Mouse (Mus musculus) CH12.LX (cell line): ENCODE measurements around the gene Gm648. TPM values are rescaled to one million over a fixed set of nuclear protein-coding genes. Genes with fewer than 3 reads are reported as not detected.

Experiments
- DNase-seq: peaks from one replicate; pipeline ENCODE4 v3.0.0-alpha.2; 2013; ENCODE audit errors: extremely low read depth
- H3K27ac ChIP-seq: 2 replicates; pipeline ENCODE4 v1.5.1; 2012; ENCODE audit warnings: low read depth, mild to moderate bottlenecking, control low read depth, moderate library complexity; ENCODE audit not compliant: insufficient read depth
- H3K27me3 ChIP-seq: replicated peaks from 2 replicates; pipeline ENCODE3; 2012; ENCODE audit warnings: inconsistent platforms
- H3K36me3 ChIP-seq, 2 experiments: replicated peaks in 1 of 2; 2 replicates each; pipeline versions ENCODE3 to v1.6.1; 2012; ENCODE audit warnings: inconsistent platforms in 1 of 2, low read length in 1 of 2, mild to moderate bottlenecking in 1 of 2, mixed read lengths in 1 of 2, moderate library complexity in 1 of 2; ENCODE audit not compliant: control insufficient read depth in 1 of 2, insufficient read depth in 1 of 2
- H3K4me1 ChIP-seq, 2 experiments: 2 replicates each; pipeline ENCODE4 v1.6.1; 2012; ENCODE audit warnings: inconsistent platforms in 1 of 2, moderate library complexity in 1 of 2; ENCODE audit not compliant: insufficient read depth in 2 of 2, control insufficient read depth in 1 of 2
- H3K4me2 ChIP-seq: 2 replicates; pipeline ENCODE4 v1.6.1; 2012; ENCODE audit warnings: low read depth, mild to moderate bottlenecking, control low read depth; ENCODE audit not compliant: poor library complexity, insufficient read depth, severe bottlenecking
- H3K4me3 ChIP-seq, 3 experiments: fragments of 150-350 bp in 1 of 3; sonication (generic) in 1 of 3; replicated peaks in 1 of 3; 2 replicates each; pipeline versions ENCODE3 to v1.5.1; 2011 to 2012; ENCODE audit warnings: low read depth in 2 of 3, low read length in 2 of 3, mild to moderate bottlenecking in 2 of 3, moderate library complexity in 2 of 3, control low read depth in 1 of 3, improper control_type of control experiment in 1 of 3, inconsistent platforms in 1 of 3, mixed read lengths in 1 of 3; ENCODE audit not compliant: poor library complexity in 1 of 3
- H3K79me2 ChIP-seq: replicated peaks from 2 replicates; pipeline ENCODE4 v1.6.1; 2012; ENCODE audit warnings: mild to moderate bottlenecking, moderate library complexity; ENCODE audit not compliant: control insufficient read depth, poor library complexity, insufficient read depth, severe bottlenecking; ENCODE audit errors: extremely low read depth
- H3K9ac ChIP-seq: 2 replicates; pipeline ENCODE4 v1.6.1; 2012; ENCODE audit warnings: low read depth, mild to moderate bottlenecking, control low read depth, moderate library complexity; ENCODE audit not compliant: insufficient read depth
- H3K9me3 ChIP-seq: replicated peaks from 2 replicates; pipeline ENCODE3; 2012; ENCODE audit warnings: low read length, inconsistent platforms, mixed read lengths
- BHLHE40 ChIP-seq: IDR thresholded peaks from 2 replicates; pipeline ENCODE4 v1.6.1; 2011; ENCODE audit warnings: mild to moderate bottlenecking, low read depth, low read length, improper control_type of control experiment
- CHD1 ChIP-seq: IDR thresholded peaks from 2 replicates; pipeline ENCODE4 v1.6.1; 2012; ENCODE audit warnings: low read depth, low read length, improper control_type of control experiment, inconsistent platforms
- CHD2 ChIP-seq: IDR thresholded peaks from 2 replicates; pipeline ENCODE4 v1.6.1; 2011; ENCODE audit warnings: low read length, improper control_type of control experiment
- CTCF ChIP-seq, 2 experiments: IDR thresholded peaks in 1 of 2; conservative IDR thresholded peaks in 1 of 2; 2 replicates each; pipeline ENCODE4 v1.5.1; 2011 to 2012; ENCODE audit warnings: low read depth in 2 of 2, low read length in 2 of 2, improper control_type of control experiment in 1 of 2, inconsistent platforms in 1 of 2, mild to moderate bottlenecking in 1 of 2, moderate library complexity in 1 of 2
- E2F4 ChIP-seq: IDR thresholded peaks from 2 replicates; pipeline ENCODE4 v1.6.1; 2011; ENCODE audit warnings: low read depth, low read length, improper control_type of control experiment; ENCODE audit not compliant: insufficient replicate concordance
- ELF1 ChIP-seq: IDR thresholded peaks from 2 replicates; pipeline ENCODE4 v1.6.1; 2014; ENCODE audit warnings: low read depth, mild to moderate bottlenecking, inconsistent platforms, low read length, improper control_type of control experiment
- GABPA ChIP-seq: IDR thresholded peaks from 2 replicates; pipeline ENCODE4 v1.6.1; 2012; ENCODE audit warnings: low read depth, low read length, improper control_type of control experiment, inconsistent platforms; ENCODE audit not compliant: insufficient replicate concordance
- HCFC1 ChIP-seq: IDR thresholded peaks from 2 replicates; pipeline ENCODE4 v1.6.1; 2012; ENCODE audit warnings: low read depth, mild to moderate bottlenecking, inconsistent platforms, low read length, improper control_type of control experiment
- IRF4 ChIP-seq: IDR thresholded peaks from 2 replicates; pipeline ENCODE4 v1.6.1; 2014; ENCODE audit warnings: low read depth, mild to moderate bottlenecking, inconsistent platforms, low read length, improper control_type of control experiment
- MAFK ChIP-seq: IDR thresholded peaks from 2 replicates; pipeline ENCODE4 v1.6.1; 2011; ENCODE audit warnings: low read length, improper control_type of control experiment; ENCODE audit not compliant: insufficient replicate concordance
- MAX ChIP-seq: IDR thresholded peaks from 2 replicates; pipeline ENCODE4 v1.6.1; 2011; ENCODE audit warnings: low read length, improper control_type of control experiment
- MAZ ChIP-seq: IDR thresholded peaks from 2 replicates; pipeline ENCODE4 v1.6.1; 2012; ENCODE audit warnings: low read depth, mild to moderate bottlenecking, inconsistent platforms, low read length, improper control_type of control experiment, moderate library complexity
- MYC ChIP-seq: IDR thresholded peaks from 2 replicates; pipeline ENCODE4 v1.6.1; 2011; ENCODE audit warnings: low read depth, mild to moderate bottlenecking, improper control_type of control experiment, low read length
- NRF1 ChIP-seq: IDR thresholded peaks from 2 replicates; pipeline ENCODE4 v1.6.1; 2014; ENCODE audit warnings: low read depth, mild to moderate bottlenecking, inconsistent platforms, low read length, improper control_type of control experiment, moderate library complexity
- POLR2AphosphoS2 ChIP-seq: IDR thresholded peaks from 2 replicates; pipeline ENCODE4 v1.6.1; 2011; ENCODE audit warnings: low read depth, low read length, improper control_type of control experiment
- RAD21 ChIP-seq: IDR thresholded peaks from 2 replicates; pipeline ENCODE4 v1.6.1; 2011; ENCODE audit warnings: low read depth, mild to moderate bottlenecking, low read length, improper control_type of control experiment, moderate library complexity
- RCOR1 ChIP-seq: conservative IDR thresholded peaks from 2 replicates; pipeline ENCODE4 v1.6.1; 2012; ENCODE audit warnings: low read depth, mild to moderate bottlenecking, inconsistent platforms, low read length, improper control_type of control experiment
- SIN3A ChIP-seq: IDR thresholded peaks from 2 replicates; pipeline ENCODE4 v1.6.1; 2012; ENCODE audit warnings: low read length, improper control_type of control experiment, inconsistent platforms
- SMC3 ChIP-seq: IDR thresholded peaks from 2 replicates; pipeline ENCODE4 v1.6.1; 2011; ENCODE audit warnings: low read depth, low read length, improper control_type of control experiment
- UBTF ChIP-seq: IDR thresholded peaks from 2 replicates; pipeline ENCODE4 v1.6.1; 2012; ENCODE audit warnings: low read depth, mild to moderate bottlenecking, inconsistent platforms, low read length, improper control_type of control experiment, moderate library complexity
- USF2 ChIP-seq: conservative IDR thresholded peaks from 2 replicates; pipeline ENCODE4 v1.6.1; 2011; ENCODE audit warnings: low read depth, low read length, improper control_type of control experiment
- ZC3H11A ChIP-seq: IDR thresholded peaks from 2 replicates; pipeline ENCODE4 v1.6.1; 2012; ENCODE audit warnings: low read depth, mild to moderate bottlenecking, inconsistent platforms, low read length, improper control_type of control experiment
- ZKSCAN1 ChIP-seq: IDR thresholded peaks from 2 replicates; pipeline ENCODE4 v1.6.1; 2012; ENCODE audit warnings: low read depth, inconsistent platforms, low read length, improper control_type of control experiment, borderline replicate concordance
- ZMIZ1 ChIP-seq: IDR thresholded peaks from 2 replicates; pipeline ENCODE4 v1.6.1; 2012; ENCODE audit warnings: low read depth, mild to moderate bottlenecking, inconsistent platforms, low read length, improper control_type of control experiment
- dilution Hi-C: fragments of 300-500 bp; cut with MboI; formaldehyde crosslinking; loops from 2 replicates; pipeline ENCODE4 v1.14.3; 2020; ENCODE audit warnings: low sequenced_read_pairs; ENCODE audit not compliant: extremely low pct_unique_long_range_greater_than_20kb, extremely low pct_ligation_motif_present
- in situ Hi-C: fragments of 300-500 bp; cut with MboI; formaldehyde crosslinking; loops from 3 replicates; pipeline ENCODE4 v1.14.3; 2019; ENCODE audit warnings: low sequenced_read_pairs, low pct_ligation_motif_present, low pct_unique_long_range_greater_than_20kb, mixed read lengths
- polyA plus RNA-seq: library from polyadenylated mRNA; unstranded; fragments of >175 nt; gene quantifications from 2 replicates; pipeline ENCODE4 v1.2.1, GENCODE M21; 2012; ENCODE audit warnings: low read depth; ENCODE audit not compliant: insufficient read length
- total RNA-seq, 2 experiments: library from RNA; depleted of rRNA; stranded (reverse); fragments of 300-350 nt in 1 of 2; fragments of >200 nt in 1 of 2; gene quantifications; 2 replicates each; pipeline ENCODE4 v1.2.3; 2012 to 2014

The Gm648 gene
- total and polyA plus RNA-seq, 3 experiments = not detected

DNA sequence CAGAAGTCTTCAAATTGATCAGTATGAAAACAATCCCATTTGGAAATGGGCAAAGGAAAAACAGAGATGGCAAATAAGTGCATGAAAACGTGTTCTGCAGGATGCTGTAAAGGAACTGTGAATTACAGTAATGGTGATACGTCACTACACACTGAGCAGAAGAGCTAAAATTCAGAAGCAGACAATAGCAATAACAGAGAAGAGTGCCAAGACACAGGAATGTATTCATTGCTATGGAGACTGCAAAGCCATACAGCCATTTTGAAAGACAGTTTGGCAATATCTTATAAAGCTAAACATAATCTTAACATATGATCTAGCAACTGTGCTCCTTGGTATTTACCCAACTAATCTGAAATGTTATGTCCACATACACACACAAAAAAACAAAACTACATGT is 28.8 kb upstream of the Gm648 start:
- H3K9ac ChIP-seq = no peak overlapping the region
- no peak overlapping the region for H3K27ac ChIP-seq
- H3K4me2 ChIP-seq = no peak overlapping the region
- H3K27me3 ChIP-seq = no peaks in the 10 kb centered on the region
- no peaks in the 10 kb centered on the region for H3K36me3 ChIP-seq
- dilution Hi-C loops = no loop called here
- no peaks in the 10 kb centered on the region for H3K4me1 ChIP-seq
- TF ChIP-seq MYC (no peak), MAX (no peak), HCFC1 (no peak), SIN3A (no peak), CHD2 (no peak), ZMIZ1 (no peak), UBTF (no peak), ELF1 (no peak), E2F4 (no peak), POLR2AphosphoS2 (no peak), GABPA (no peak), RCOR1 (no peak), BHLHE40 (no peak), ZC3H11A (no peak), MAFK (no peak)
- in situ Hi-C loops = no loop called here
- no peak overlapping the region for H3K4me3 ChIP-seq
- no peaks in the 10 kb centered on the region for H3K9me3 ChIP-seq
- no peaks in the 10 kb centered on the region for H3K79me2 ChIP-seq
- DNase-seq = no peak

DNA sequence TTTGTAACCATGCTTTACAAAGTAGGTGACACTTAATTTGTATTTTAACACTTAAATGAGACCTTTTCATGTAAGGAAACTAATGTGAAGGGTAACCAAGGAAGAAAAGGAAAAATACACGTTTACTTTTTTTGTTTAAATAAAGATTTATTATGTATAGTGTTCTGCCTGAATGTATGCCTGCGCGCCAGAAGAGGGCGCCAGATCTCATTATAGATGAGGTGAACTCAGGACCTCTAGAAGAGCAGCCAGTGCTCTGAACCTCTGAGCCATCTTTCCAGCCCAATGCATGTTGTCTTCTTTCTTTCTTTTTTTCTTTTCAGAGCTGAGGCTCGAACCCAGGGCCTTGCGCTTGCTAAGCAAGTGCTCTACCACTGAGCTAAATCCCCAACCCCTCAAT is 23.1 kb upstream of the Gm648 start:
- dilution Hi-C loops (no loop called here), in situ Hi-C loops (no loop called here)
- Histone ChIP-seq H3K4me2 (no peak overlapping the region), H3K4me1 (no peaks in the 10 kb centered on the region), H3K36me3 (no peaks in the 10 kb centered on the region), H3K9me3 (no peaks in the 10 kb centered on the region), H3K27me3 (no peaks in the 10 kb centered on the region), H3K4me3 (no peak overlapping the region), H3K79me2 (no peaks in the 10 kb centered on the region), H3K27ac (no peak overlapping the region), H3K9ac (no peak overlapping the region)
- no peak for TF ChIP-seq CHD2
- no peak for TF ChIP-seq IRF4
- TF ChIP-seq ZMIZ1 = no peak
- TF ChIP-seq MAZ = no peak
- TF ChIP-seq GABPA = no peak
- no peak for TF ChIP-seq ZKSCAN1
- peak; percentile 50 for TF ChIP-seq SMC3
- TF ChIP-seq MAFK = no peak
- peak; percentile 55 for TF ChIP-seq RAD21
- TF ChIP-seq HCFC1 = no peak
- TF ChIP-seq USF2 = no peak
- TF ChIP-seq NRF1 = no peak
- peak; percentile 30 to 63 for TF ChIP-seq CTCF (conservative IDR thresholded peaks at IDR 0.05 in 1 of 2, IDR thresholded peaks at IDR 0.05 in 1 of 2; ENCODE audit: low read depth in 2 of 2, low read length in 2 of 2)
- TF ChIP-seq CHD1 = no peak
- no peak for TF ChIP-seq RCOR1
- TF ChIP-seq UBTF = no peak
- peak; percentile 27 for DNase-seq
